Mouse (Mus musculus) olfactory bulb, adult 2 months (tissue): ENCODE results near the gene Slc38a8.

Experiments used
- CTCF ChIP-seq: fragments of 200-500 bp; IDR thresholded peaks from 2 replicates; pipeline ENCODE4 v1.5.1; 2012; ENCODE audit warnings: low read depth, mild to moderate bottlenecking, low read length, moderate library complexity; ENCODE audit not compliant: insufficient read depth
- POLR2A ChIP-seq: fragments of 200-500 bp; IDR thresholded peaks from 2 replicates; pipeline ENCODE4 v1.6.1; 2012; ENCODE audit warnings: mild to moderate bottlenecking, low read depth, low read length, moderate library complexity; ENCODE audit not compliant: insufficient read depth

GRCm38 (mm10) chr8:119439424-119439823 is 62.1 kb downstream of the Slc38a8 start:
- TF ChIP-seq CTCF (no peak), POLR2A (no peak)
